ENCODE assay signal across 9 mouse cellular contexts in genomic region chr12:27849537-27849936, GRCm38 (mm10).
DNase-seq lines count a peak whose midpoint lies in the region; ATAC-seq and TF ChIP-seq lines count a peak whose summit lies in the region.
"Had no signal": no experiment of that assay in that cellular context is flagged by ENCODE, and none has a peak within 500 bp of the region (broad histone marks: within the 10 kb centered on the region; RNA-seq: fewer than 3 reads in every experiment).

No protein-coding gene starts in this region.

- H3K9me3 ChIP-seq in liver, embryonic 11.5 days (ENCODE audit: control insufficient read depth, low read length): no peaks in the 10 kb centered on the region
- H3K9me3 ChIP-seq in forebrain, embryonic 16.5 days (ENCODE audit: control insufficient read depth, low read length): no peaks in the 10 kb centered on the region

- no peak overlapping the region for H3K9ac ChIP-seq in liver, adult 2 months (ENCODE audit: low read depth, low read length)
- H3K9ac ChIP-seq in liver, embryonic 11.5 days (ENCODE audit: low read depth, low read length): no peak overlapping the region
- H3K9ac ChIP-seq in forebrain, embryonic 16.5 days (replicated peaks; ENCODE audit: low read depth, low read length): no peak overlapping the region

- no peaks in the 10 kb centered on the region for H3K4me1 ChIP-seq in liver, adult 2 months (ENCODE audit: control insufficient read depth, insufficient read depth, low read length)
- H3K4me1 ChIP-seq in liver, embryonic 11.5 days (replicated peaks; ENCODE audit: control insufficient read depth, insufficient read depth, low read length): no peaks in the 10 kb centered on the region
- H3K4me1 ChIP-seq in forebrain, embryonic 16.5 days (replicated peaks; ENCODE audit: control insufficient read depth, insufficient read depth, low read length): no peaks in the 10 kb centered on the region

- H3K36me3 ChIP-seq in liver, adult 2 months (ENCODE audit: control insufficient read depth, insufficient read depth, low read length): no peaks in the 10 kb centered on the region
- H3K36me3 ChIP-seq in liver, embryonic 11.5 days (ENCODE audit: control insufficient read depth, insufficient read depth, low read length): no peaks in the 10 kb centered on the region
- no peaks in the 10 kb centered on the region for H3K36me3 ChIP-seq in forebrain, embryonic 16.5 days (ENCODE audit: control insufficient read depth, insufficient read depth)

- peak; percentile 17 for DNase-seq in gastrocnemius, postnatal 10 days
- no peak for DNase-seq in gastrocnemius, adult 8-10 months (ENCODE audit: low spot score in 2 of 2)
- peak; percentile 42 for DNase-seq in liver, adult 2 months (ENCODE audit: extremely low read depth, low read depth, low spot score)
- DNase-seq in liver, embryonic 11.5 days (ENCODE audit: low spot score): no peak
- peak; percentile 19 for DNase-seq in Muller cell, postnatal 12 days (ENCODE audit: inconsistent ontology term)
- DNase-seq in kidney, postnatal 10 days: peak; percentile 59
- DNase-seq in cerebellum, adult 9-10 months: no peak

- no peak overlapping the region for H3K4me2 ChIP-seq in liver, embryonic 11.5 days
- H3K4me2 ChIP-seq in forebrain, embryonic 16.5 days (ENCODE audit: low read length): no peak overlapping the region

- no peak overlapping the region for H3K27ac ChIP-seq in liver, adult 2 months (replicated peaks; ENCODE audit: insufficient read depth, low read depth, low read length)
- no peak overlapping the region for H3K27ac ChIP-seq in liver, embryonic 11.5 days (ENCODE audit: low read depth, low read length)
- no peak overlapping the region for H3K27ac ChIP-seq in forebrain, embryonic 16.5 days (ENCODE audit: low read length)

- H3K79me2 ChIP-seq in liver, adult 2 months (ENCODE audit: control insufficient read depth, insufficient read depth, low read length): no peaks in the 10 kb centered on the region

- no peaks in the 10 kb centered on the region for H3K27me3 ChIP-seq in liver, adult 2 months (ENCODE audit: control insufficient read depth, insufficient read depth, low read length)
- H3K27me3 ChIP-seq in liver, embryonic 11.5 days (replicated peaks; ENCODE audit: control insufficient read depth, insufficient read depth, low read length): no peaks in the 10 kb centered on the region
- H3K27me3 ChIP-seq in forebrain, embryonic 16.5 days (replicated peaks; ENCODE audit: control insufficient read depth, insufficient read depth, low read length): no peaks in the 10 kb centered on the region

- no peak for ATAC-seq in liver, embryonic 11.5 days (replicated peaks; ENCODE audit: low FRiP score)
- no peak for ATAC-seq in forebrain, embryonic 16.5 days

- 87% methylated on average over 3 of the region's 3 CpGs for WGBS in liver, adult 2 months
- 84% methylated on average over 3 of the region's 3 CpGs for WGBS in liver, embryonic 11.5 days
- 93% methylated on average over 3 of the region's 3 CpGs for WGBS in forebrain, embryonic 16.5 days

- peak; percentile 82 for TF ChIP-seq CTCF in liver, adult 2 months (IDR thresholded peaks at IDR 0.05; ENCODE audit: low read depth, low read length)

- no peak for TF ChIP-seq POLR2A in liver, adult 2 months (IDR thresholded peaks at IDR 0.05; ENCODE audit: extremely low read depth, insufficient read depth, low read length)

- no peak overlapping the region for H3K4me3 ChIP-seq in liver, adult 2 months (ENCODE audit: insufficient read depth, low read depth, low read length)
- no peak overlapping the region for H3K4me3 ChIP-seq in liver, embryonic 11.5 days (ENCODE audit: low read depth, low read length)
- no peak overlapping the region for H3K4me3 ChIP-seq in forebrain, embryonic 16.5 days (replicated peaks; ENCODE audit: low read length)
- H3K4me3 ChIP-seq: erythroblast, embryonic 14.5 days had no signal

Comparison
In these comparisons a context has a peak if more than half of its experiments do, and no peak if none do; other contexts are left out.
1. DNase-seq: peak in gastrocnemius, postnatal 10 days (single experiment), liver, adult 2 months (single experiment), Muller cell, postnatal 12 days (single experiment) and kidney, postnatal 10 days (single experiment); none in gastrocnemius, adult 8-10 months (0 of 2), liver, embryonic 11.5 days (single experiment) and cerebellum, adult 9-10 months (single experiment).